Mouse (Mus musculus): Measurements from ENCODE around the gene Tcte1.
A peak's percentile ranks its signal among the peaks of the same experiment; 100 is the strongest.

Tcte1 gene

DNA sequence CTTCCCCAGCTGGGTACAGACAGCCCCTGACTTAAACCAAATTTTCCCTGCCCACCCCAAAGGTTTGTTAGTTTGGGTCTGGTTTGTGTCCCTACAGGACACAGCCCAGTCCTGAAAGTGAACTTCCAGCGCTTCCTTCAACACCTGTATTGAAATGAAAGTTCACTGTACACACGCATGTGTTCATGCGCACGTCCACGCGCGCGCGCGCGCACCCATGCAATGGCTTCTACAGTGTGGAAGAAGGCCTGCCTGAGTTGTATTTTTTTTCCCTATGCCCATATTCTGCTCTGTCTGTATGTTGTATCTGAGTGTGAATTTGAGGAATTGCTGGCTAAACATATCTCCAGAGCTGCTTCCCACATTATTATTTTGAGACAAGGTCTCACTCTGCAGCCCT lies 41.9 kb downstream of the Tcte1 start:
- no peak for DNase-seq (ENCODE audit: low spot score)

DNA sequence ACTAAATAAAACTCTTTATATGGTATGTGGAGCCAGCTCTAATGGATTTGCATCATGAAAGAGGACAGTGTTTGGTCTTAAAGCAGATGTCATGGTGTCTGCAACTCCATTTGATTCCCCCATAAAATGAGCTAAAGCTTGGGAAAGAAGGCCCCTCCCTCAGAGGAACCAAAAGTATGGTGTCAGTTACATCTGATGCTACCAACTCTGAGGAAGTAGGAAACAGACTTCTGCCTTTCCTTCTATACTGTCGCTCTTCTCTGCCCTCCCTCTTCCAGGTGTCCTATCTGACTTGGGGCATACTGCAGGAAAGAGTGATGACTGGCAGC lies 42.8 kb downstream of the Tcte1 start:
- DNase-seq (ENCODE audit: low spot score) = no peak

DNA sequence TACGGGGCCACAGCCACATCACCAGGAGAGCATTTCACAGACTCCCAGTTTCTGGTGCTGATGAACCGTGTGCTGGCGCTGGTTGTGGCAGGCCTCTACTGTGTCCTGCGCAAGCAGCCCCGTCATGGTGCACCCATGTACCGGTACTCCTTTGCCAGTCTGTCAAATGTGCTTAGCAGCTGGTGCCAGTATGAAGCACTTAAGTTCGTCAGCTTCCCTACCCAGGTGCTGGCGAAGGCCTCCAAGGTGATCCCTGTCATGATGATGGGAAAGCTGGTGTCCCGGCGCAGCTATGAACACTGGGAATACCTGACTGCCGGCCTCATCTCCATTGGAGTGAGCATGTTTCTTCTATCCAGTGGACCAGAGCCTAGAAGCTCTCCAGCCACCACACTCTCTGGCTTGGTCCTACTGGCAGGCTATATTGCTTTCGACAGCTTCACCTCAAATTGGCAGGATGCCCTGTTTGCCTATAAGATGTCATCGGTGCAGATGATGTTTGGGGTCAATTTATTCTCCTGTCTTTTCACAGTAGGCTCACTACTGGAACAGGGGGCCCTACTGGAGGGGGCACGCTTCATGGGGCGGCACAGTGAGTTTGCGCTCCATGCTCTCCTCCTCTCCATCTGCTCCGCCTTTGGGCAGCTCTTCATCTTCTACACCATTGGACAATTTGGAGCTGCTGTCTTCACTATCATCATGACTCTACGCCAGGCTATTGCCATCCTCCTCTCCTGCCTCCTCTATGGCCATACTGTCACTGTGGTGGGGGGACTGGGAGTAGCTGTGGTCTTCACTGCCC lies 43.3 kb downstream of the Tcte1 start:
- DNase-seq (ENCODE audit: low spot score) = no peak

DNA sequence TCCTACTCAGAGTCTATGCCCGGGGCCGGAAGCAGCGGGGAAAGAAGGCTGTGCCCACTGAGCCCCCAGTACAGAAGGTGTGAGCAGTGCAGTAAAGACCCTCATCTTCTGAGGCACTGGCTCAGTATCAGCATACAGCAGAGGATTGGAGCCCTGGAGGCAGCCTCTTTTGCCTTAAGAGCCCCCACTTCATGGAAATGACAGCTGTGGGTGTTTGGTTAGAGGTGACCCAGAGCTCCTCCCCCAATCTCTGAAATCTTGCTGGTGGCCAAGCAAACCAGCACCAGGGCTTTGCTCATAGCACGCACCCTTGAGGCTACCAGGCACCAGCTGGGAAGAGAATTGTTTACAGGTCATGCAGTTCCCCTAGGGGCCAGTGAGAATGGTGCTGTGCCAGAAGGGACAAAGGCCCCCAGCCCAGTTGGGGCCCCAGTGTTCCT lies 43.9 kb downstream of the Tcte1 start:
- no peak for DNase-seq (ENCODE audit: low spot score)

DNA sequence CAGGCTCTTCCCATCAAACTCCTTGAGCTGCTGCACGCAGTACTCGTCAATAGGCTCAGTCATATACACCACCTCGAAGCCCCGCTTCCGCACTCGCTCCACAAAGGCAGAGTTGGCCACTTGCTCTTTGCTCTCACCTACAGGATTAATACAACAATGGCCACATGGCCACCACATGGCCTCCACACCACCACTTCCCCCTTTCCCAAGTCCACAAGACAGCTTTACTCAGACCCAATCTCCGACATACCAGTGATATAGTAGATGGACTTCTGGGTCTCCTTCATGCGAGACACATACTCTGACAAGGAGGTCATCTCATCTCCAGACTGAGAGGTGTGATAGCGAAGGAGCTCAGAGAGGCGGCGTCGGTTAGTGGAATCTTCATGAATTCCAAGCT lies 45.8 kb downstream of the Tcte1 start:
- no peak for DNase-seq (ENCODE audit: low spot score)

DNA sequence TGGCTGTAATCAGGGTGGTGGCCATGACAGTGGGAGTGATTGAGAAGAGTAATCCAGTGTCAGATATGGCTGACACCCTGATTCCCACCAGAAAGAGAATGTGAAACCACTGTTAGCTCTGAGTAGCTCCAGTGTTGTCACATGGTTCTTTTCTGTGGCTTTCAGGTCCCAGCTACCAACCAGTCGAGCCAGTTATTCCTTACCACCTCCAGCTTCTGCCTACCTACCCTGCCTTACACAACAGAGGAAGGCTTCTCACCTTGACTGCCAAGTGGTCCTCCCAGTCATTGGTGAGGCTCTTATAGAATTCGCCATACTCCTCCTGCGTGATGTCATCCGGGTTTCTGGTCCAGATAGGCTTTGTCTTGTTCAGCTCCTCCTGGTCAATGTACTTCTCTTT lies 46.8 kb downstream of the Tcte1 start:
- no peak for DNase-seq (ENCODE audit: low spot score)

DNA sequence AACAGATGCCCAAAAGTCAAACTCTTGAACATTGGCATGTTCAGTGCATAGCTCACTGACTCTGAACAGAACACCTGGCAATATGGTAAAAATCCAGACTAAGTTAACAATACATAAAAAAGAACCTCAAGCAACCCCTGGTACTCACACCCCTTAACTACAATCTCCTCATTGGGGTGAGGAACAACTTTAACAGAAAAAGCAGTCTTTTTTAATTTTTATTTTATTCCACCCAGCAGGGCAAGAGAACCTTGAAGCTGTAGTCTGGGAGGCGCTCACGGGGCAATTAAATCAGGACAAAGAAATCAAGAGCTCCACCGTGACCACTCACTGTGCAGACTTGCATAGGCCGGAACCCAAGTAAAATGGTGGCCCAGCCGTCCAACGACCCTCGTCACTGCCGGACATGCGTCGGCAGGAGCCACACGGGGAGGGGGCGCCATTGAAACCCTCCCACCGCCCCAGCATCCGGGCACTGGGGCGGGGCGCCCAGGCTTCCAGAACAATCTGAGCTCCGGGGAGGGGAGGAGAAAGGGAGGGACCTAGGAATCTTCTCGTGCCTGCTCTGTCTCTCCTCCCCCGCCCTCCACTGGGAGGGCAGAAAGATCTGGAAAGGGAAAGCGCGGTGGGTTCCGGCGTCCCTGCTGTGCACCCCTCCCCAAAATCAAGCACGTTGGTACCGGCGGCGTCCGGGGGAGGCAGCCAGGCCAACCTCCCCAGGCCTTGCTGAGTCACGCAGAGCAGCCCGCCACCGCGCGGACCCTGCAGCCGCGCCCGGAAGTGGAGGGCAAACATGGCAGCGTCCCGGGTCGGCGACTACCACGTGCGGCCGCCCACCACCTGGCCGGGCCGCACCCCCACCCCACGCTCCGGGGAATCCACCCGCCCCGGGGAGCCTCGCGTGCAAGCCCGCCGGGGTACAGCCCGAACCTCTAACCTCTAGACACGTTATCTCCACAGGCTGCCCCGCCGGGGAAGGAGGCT lies 49.2 kb downstream of the Tcte1 start:
- DNase-seq (ENCODE audit: low spot score) = peak; percentile 71

DNA sequence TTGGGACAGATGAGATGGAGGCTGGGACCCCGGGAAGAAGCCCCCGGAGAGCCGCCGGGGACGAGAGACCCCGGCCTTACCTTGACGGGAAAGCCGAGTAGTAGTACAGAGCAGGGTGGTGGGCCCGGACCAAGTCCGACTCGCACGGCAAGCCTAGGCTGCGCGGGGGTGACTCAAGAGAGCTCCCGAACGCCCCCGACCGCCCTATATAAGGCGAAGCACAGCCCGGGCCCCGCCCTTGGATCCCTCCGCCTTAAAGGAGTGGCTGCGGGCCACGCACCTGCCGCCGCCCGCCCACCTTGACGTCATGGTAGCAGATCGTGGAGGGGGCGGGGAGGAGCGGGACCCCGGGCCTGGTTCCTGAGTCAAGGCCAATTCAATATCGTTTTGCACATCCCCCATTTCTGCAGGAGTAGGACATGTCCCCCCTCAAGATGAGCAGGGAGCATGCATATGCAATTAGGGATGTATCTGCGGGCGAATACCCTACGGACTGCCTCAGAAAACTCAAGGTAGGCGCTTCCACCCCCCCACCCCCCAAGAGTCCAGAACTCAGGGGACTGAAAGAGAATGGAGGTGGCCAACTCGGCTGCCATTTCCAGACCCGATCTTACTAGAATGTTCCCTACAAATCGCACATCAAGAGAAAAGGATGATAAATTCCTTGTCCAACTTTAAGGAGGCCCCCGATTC lies 50.0 kb downstream of the Tcte1 start, which contains the start of gene Hsp90ab1:
Hsp90ab1 (minus strand) TSS at position 185 of the 693 bp plus-strand sequence.
- DNase-seq (ENCODE audit: low spot score) = peak; percentile 99

DNA sequence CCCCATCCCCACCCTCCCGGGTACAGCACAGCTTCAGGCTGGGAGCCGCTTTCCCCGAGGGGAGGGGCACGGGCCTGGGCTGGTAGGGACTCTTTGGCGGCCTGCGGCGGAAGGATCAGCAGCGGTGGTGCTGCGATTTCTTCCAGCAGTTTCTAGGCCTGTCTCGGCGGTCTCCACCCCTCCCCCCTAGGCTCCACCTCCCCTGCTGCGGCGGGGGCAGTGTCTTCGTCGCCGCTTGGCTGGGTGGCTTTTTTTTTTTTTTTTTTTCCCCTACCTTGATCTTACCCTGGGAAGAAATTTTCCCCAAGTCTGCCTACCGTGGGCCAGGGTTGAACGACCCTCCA lies 50.5 kb downstream of the Tcte1 start:
- DNase-seq (ENCODE audit: low spot score) = peak; percentile 99

DNA sequence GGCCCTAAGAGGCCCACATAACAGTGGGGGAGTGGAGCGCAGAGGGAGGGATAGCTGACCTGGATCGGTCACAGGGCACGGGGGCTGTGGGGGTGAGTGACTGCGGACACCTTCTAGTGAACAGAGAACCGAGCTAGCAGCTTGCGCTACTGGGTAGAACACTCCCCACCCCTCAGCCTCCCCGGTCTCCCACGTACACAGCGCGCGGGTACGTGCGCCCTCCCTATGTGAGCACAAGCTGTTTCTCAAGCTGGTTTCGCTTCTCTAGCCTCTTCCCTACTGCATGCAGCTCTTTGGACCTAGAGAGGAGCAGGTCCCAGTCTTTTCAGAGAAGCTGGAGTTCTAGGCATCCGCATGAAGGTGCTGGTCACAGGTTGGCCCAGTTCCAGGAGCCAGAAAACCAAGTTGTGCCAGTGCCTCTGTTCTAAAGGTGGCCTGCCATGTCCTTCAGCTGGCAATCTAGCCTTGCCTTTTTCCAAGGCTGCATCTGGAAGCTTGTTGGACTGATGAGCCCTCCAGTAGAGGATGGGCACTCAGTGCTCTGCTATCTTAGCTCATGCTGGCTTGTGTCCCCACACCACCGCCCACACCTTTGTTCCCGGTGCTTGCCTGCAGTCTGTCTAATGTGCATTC lies 51.0 kb downstream of the Tcte1 start:
- peak; percentile 71 for DNase-seq (ENCODE audit: low spot score)

DNA sequence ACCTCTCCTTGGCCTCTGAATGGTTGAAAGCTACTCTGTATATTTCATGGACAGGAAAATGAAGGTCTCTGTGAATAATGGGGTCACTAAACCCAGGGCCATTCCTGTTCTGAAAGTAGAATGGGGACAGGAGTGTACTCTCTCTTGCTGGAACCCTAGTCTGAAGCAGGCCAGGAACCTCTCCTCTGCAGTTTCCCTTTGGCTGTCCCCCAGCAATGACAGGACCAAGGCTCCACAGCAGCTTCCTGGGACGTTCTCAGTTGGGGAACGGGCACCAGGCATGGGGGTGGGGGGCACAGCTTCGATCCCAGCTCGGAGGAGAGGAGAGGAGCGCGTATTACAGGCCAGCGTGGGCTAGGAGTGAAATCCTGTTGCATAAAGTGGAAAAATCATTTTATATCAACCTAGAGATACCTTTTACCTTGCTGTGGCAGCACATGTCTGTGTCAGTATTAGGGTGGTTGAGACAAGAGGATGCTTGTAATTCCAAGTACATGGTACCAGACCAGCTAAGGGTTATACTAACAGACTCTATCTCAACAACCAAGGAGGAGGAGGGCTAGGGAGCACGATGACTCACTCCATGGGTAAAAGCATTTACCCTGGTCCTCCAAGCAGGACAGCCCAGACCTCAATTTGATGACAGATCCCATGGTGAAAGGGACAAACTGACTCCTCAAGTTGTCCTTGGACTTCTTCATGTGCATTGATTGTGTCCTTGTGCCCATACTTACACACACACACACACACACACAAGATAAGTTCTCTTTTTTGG lies 52.1 kb downstream of the Tcte1 start:
- DNase-seq (ENCODE audit: low spot score) = no peak

DNA sequence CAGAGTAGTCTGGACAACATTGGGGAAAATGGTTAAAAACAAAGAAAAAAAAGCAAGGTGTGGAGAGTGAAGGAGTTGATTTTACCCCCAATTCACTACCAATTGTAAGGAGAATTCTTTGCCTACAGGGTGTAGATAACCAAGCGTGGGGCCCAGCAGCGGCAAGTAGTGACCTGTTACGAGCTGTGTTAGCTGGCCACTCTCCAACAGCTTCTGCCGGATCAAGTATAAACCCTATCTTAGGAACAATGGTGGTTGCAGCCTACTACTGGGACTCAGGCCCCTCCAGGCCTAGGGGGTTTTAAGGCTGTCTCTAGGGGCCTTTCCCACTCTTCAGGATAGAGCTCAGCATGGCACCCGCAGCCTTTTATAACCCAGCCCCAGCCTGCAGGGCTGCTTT lies 55.0 kb downstream of the Tcte1 start:
- DNase-seq (ENCODE audit: low spot score) = peak; percentile 75

DNA sequence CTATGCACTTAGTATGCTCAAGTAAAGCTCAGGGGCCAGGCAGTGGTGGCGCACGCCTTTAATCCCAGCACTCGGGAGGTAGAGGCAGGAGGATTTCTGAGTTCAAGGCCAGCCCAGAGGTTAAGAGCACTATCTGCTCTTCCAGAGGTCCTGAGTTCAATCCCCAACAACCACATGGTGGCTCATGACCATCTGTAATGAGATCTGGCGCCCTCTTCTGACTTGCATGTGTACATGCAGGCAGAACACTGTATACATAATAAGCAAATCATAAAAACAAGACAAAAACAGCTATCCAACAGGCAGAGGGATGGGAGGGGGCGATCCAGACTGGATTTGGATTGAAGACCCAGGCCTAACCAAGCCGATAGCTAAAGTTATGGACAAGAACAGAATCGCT lies 55.6 kb downstream of the Tcte1 start:
- DNase-seq (ENCODE audit: low spot score) = no peak

DNA sequence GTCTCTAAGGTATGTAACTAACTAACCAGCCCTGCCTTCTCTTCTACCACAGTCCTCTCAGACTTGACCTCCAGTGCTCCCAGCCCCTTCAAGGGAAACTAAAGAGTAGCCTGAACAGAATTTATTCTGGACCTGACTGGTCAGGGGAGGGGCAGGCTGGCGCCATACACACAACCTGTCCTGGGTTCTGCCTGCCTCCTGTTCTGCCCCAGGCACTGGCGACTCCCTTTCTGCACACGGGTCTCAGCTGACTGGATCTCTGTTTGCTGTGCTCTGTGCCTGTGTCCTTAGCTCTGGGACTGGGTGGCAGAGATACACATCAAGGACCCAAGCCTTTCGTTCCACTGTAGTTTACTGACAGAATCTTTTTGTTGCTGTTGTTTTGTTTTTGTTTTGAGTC lies 56.3 kb downstream of the Tcte1 start:
- no peak for DNase-seq (ENCODE audit: low spot score)

DNA sequence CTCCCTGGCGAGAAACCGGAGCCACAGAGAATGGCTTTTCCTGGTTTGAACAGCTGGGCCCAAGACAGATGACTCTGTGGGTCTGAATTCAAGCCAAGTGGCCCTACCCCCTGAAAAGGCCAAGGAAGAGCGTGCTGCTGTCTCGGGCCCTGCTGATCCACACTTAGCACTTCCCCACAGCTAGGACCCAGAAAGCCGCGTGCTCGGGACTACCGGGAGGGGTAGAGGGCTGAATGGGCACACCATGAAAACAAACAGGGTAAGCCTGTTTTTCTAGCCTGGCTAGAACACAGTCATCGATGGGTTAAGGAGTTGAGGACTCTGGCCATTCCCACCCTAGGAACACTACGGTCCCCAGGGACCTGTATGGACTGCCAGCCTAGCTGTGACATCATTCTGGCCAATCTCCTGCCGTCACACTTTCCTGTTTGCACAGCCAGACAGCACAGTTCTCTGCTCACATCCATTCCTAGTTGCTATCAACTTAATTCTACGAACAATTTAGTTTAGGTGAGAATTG lies 57.8 kb downstream of the Tcte1 start:
- DNase-seq (ENCODE audit: low spot score) = peak; percentile 55

DNA sequence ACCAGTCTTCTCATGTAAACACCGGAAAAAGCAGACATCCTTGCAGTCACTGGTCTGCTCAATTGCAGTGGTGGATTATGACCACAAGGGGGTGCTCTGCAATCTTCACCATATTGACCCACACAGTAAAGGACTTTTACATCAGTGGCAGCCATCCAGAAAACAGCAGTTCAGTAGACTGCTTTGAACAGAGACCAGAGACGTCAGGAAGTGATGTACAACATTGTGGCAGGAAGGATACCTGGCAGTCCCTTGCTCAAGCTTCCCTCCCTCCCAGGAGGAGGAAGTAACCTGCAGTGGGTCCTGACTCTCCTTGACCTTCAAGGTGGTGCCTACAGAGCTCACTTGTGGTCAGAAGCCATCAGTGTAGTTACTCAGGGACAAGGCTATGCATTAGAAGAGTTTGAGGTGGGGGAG lies 58.3 kb downstream of the Tcte1 start:
- DNase-seq (ENCODE audit: low spot score) = peak; percentile 71

DNA sequence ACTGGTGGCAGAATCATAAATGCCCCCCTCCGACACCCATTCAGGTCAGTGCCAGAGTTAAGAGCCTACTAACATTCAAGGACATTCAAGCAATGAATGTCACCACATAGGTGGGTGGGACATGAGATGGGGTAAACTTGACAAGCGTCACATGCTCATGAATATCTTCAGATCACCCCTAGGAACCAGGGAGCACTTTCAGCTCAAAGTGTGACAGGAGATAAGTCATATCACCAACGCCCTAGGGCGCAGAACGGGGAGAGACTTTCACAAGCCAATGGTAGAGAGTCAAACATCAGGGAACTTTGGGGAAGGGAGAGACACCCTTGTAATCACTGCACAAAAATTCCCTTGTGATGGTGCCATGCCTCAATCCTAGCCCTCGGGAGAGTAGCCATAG lies 59.0 kb downstream of the Tcte1 start:
- DNase-seq (ENCODE audit: low spot score) = no peak

DNA sequence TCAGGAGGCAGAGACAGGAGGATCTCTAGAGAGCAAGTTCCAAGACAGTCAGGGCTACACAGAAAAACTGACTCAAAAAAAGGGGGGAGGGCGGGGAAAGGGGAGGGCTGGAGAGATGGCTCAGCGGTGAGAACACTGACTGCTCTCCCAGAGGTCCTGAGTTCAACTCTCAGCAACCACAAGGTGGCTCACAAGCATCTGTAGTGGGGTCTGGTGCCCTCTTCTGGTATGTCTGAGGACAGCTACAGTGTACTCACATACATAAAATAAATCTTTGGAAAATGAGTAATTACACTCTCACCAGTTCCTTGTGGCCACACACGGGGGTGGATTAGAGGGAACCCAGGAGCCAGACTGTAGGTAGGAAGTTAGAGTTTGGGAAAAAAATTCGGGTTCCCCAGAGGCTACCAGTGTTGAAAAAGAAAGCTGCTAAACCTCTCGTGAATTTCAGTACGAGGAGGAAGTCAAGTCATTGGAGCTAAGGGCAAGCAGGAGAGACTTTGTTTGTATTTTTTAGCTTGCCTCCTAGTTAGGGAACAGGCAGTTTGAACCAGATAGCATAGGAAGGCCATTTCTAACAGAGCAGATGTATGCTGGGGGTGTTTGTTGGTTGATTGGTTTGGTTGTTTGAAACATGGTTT lies 59.6 kb downstream of the Tcte1 start:
- no peak for DNase-seq (ENCODE audit: low spot score)

DNA sequence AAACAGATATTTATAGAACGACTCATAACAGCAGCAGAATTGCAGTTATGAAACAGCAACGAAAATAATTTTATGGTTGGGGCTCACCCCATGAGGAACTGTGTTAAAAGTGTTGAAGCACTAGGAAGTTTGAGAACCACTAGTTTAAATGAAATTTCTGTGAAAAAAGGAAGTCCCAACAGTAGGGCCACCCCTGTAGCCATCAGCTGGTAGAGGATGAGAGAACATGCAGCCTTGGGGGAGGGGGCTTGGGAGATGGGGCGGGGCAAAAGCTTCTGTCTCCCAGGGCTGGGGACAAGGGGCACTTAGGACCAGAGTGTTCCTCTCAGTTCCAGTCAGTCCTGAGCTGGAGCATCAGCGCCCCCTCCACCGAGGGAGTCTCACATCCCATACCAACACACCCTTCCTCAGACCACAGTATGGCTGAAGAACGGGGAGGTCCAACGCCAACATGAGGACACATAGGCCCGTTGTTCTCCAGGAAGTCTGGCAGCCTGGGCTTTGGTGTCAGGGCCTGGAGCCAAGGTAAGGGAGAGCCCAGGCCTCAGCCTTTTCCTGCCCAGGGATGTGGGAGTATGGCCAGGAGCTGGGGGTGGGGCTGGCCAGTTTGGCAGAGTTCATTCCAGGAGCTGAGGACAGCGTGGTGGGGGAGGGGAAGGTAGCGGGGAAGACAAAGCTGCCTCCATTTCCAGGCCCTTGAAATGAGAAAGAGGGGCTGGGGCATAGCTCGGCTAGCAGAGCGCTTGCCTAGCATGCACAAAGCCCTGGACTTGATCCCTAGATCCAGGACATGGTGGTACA lies 61.1 kb downstream of the Tcte1 start:
- peak; percentile 84 for DNase-seq (ENCODE audit: low spot score)
